Mouse (Mus musculus): Measurements from ENCODE around the gene Gm10570.

- TF ChIP-seq TCF12 (IDR thresholded peaks at IDR 0.05; ENCODE audit: low read depth, low read length) (no peak), CTCF (conservative IDR thresholded peaks at IDR 0.05 in 1 of 2, IDR thresholded peaks at IDR 0.05 in 1 of 2; ENCODE audit: low read depth in 2 of 2, low read length in 2 of 2) (no peak), HCFC1 (IDR thresholded peaks at IDR 0.05; ENCODE audit: low read depth, low read length) (no peak), EP300 (IDR thresholded peaks at IDR 0.05; ENCODE audit: low read length) (no peak), POLR2AphosphoS2 (IDR thresholded peaks at IDR 0.05; ENCODE audit: low read depth, low read length) (no peak), ZC3H11A (IDR thresholded peaks at IDR 0.05; ENCODE audit: low read depth, low read length) (no peak)
These were observed 31.8 kb downstream of the Gm10570 start for GRCm38 (mm10) chr4:130276573-130277176.
